Mouse (Mus musculus) left cerebral cortex, postnatal 10 days (tissue): ENCODE data around the gene Zdhhc19. TPM values are rescaled to one million over a fixed set of nuclear protein-coding genes. Genes with fewer than 3 reads are reported as not detected.
A peak's percentile ranks its signal among the peaks of the same experiment; 100 is the strongest.

Experiments used
- DNase-seq, 2 experiments: peaks; one replicate each; pipeline ENCODE4 v3.0.0; 2021 to 2022; ENCODE audit warnings: low spot score in 2 of 2, mixed read lengths in 1 of 2; ENCODE audit errors: extremely low spot score in 1 of 2
- intact Hi-C: fragments of 180-260 bp; cut with DNase I; formaldehyde crosslinking; loops from one replicate; pipeline ENCODE4 v1.15.1; 2025
- total RNA-seq, 2 experiments: library from RNA; stranded (reverse); gene quantifications; 2 replicates each; pipeline ENCODE4 v1.2.3; 2021

The Zdhhc19 gene
- total RNA-seq, 2 experiments from 2014 or later: not detected

- intact Hi-C loops: no loop called here
- no peak for DNase-seq
Measured at GRCm38 (mm10) chr16:32593283-32593805, 97.3 kb downstream of the Zdhhc19 start.

- intact Hi-C loops: no loop called here
- DNase-seq: no peak
Measured at GRCm38 (mm10) chr16:32593916-32594315, 97.9 kb downstream of the Zdhhc19 start.

GRCm38 (mm10) chr16:32594701-32595100, 98.6 kb downstream of the Zdhhc19 start:
- intact Hi-C loops: no loop called here
- no peak for DNase-seq

GRCm38 (mm10) chr16:32595142-32595855, 99.2 kb downstream of the Zdhhc19 start:
- intact Hi-C loops: no loop called here
- DNase-seq: no peak

GRCm38 (mm10) chr16:32597909-32598381, 101.9 kb downstream of the Zdhhc19 start:
- DNase-seq: no peak
- intact Hi-C loops: no loop called here

- DNase-seq: no peak
- intact Hi-C loops: no loop called here
Measured at GRCm38 (mm10) chr16:32599151-32599550, 103.1 kb downstream of the Zdhhc19 start.

GRCm38 (mm10) chr16:32602193-32602685, 106.2 kb downstream of the Zdhhc19 start:
- intact Hi-C loops: no loop called here
- no peak for DNase-seq

GRCm38 (mm10) chr16:32607562-32608343, 111.7 kb downstream of the Zdhhc19 start:
- no peak for DNase-seq
- intact Hi-C loops: no loop called here

GRCm38 (mm10) chr16:32608344-32608711, 112.3 kb downstream of the Zdhhc19 start:
- intact Hi-C loops: no loop called here

GRCm38 (mm10) chr16:32608712-32609400, 112.8 kb downstream of the Zdhhc19 start, which contains the start of gene Tfrc:
TSS of gene Tfrc (plus strand) at chr16:32608920.
- intact Hi-C loops: no loop called here
- peak; percentile 96 to 98 for DNase-seq

More at GRCm38 (mm10) chr16:32608344-32608711, 112.3 kb downstream of the Zdhhc19 start:
- DNase-seq: no peak

- no peak for DNase-seq
- intact Hi-C loops: no loop called here
Measured at GRCm38 (mm10) chr16:32609401-32609779, 113.3 kb downstream of the Zdhhc19 start.

GRCm38 (mm10) chr16:32610460-32611255, 114.6 kb downstream of the Zdhhc19 start:
- intact Hi-C loops: loop anchor here (5.0 to 10.0 kb wide), 2 partner anchors 103 to 316 kb away; no protein-coding TSS in a partner anchor
- peak in 1 of 2 experiments; percentile 25 for DNase-seq

Other genes starting within 250 kb of the Zdhhc19 start
- gene Fbxo45, start 249.1 kb upstream of the Zdhhc19 start, total RNA-seq: 10 to 100 TPM; 39.7 to 39.8 TPM
- gene Wdr53, start 249.0 kb upstream of the Zdhhc19 start, total RNA-seq: 10 to 100 TPM; 11.3 to 13.3 TPM
- not detected for gene Smco1, start 224.8 kb upstream of the Zdhhc19 start, total RNA-seq
- gene Rnf168, start 218.8 kb upstream of the Zdhhc19 start, total RNA-seq: 10 to 100 TPM; 29.6 to 34.4 TPM
- gene Ubxn7, start 164.0 kb upstream of the Zdhhc19 start, total RNA-seq: 10 to 100 TPM; 52.5 to 59.5 TPM
- gene Tm4sf19, start 95.8 kb upstream of the Zdhhc19 start, total RNA-seq: under 1 TPM in 1 of 2 experiments, not detected in 1; 0.28 TPM
- 10 to 100 TPM; 13.9 to 16.1 TPM for gene Tctex1d2, start 76.6 kb upstream of the Zdhhc19 start, total RNA-seq
- gene Pcyt1a, start 65.3 kb upstream of the Zdhhc19 start, total RNA-seq: 10 to 100 TPM; 44.1 to 44.3 TPM
- not detected for gene Slc51a, start 8.4 kb upstream of the Zdhhc19 start, total RNA-seq
- 100 to 1,000 TPM; 106 to 111 TPM for gene Tfrc, start 112.7 kb downstream of the Zdhhc19 start, total RNA-seq
- gene Tnk2, start 147.6 kb downstream of the Zdhhc19 start, total RNA-seq: 100 to 1,000 TPM in 1 of 2 experiments, 10 to 100 TPM in 1; 93.2 to 107 TPM
- gene Muc4, start 239.6 kb downstream of the Zdhhc19 start, total RNA-seq: not detected